Mouse (Mus musculus) liver, adult 2 months (tissue): ENCODE results near the gene Mpst.

Experiments
- CTCF ChIP-seq: fragments of 200-500 bp; IDR thresholded peaks from 2 replicates; pipeline ENCODE4 v1.5.1; 2011; ENCODE audit warnings: low read depth, low read length, control low read depth
- POLR2A ChIP-seq: fragments of 200-500 bp; IDR thresholded peaks from 2 replicates; pipeline ENCODE4 v1.6.1; 2011; ENCODE audit warnings: low read length, control low read depth; ENCODE audit not compliant: insufficient read depth; ENCODE audit errors: extremely low read depth

GRCm38 (mm10) chr15:78438973-78439372, 32.8 kb downstream of the Mpst start:
- TF ChIP-seq CTCF (no peak), POLR2A (no peak)
